Mouse (Mus musculus) lung, postnatal 0 days (tissue): ENCODE data around the gene Laptm5. TPM values are rescaled to one million over a fixed set of nuclear protein-coding genes. Genes with fewer than 3 reads are reported as not detected.

Experiments
- ATAC-seq: fragments of 200-750 bp; cut with Nextera tagmentation; 2 replicates; pipeline ENCODE4 v1.8.0; 2017; ENCODE audit warnings: moderate library complexity
- DNase-seq: peaks from one replicate; pipeline ENCODE4 v3.0.0-alpha.2; 2016; ENCODE audit warnings: low spot score
- H3K27ac ChIP-seq: fragments of 300-500 bp; sonication (generic); 2 replicates; pipeline ENCODE4 v1.5.1; 2014; ENCODE audit warnings: antibody characterized with exemption, mild to moderate bottlenecking, low read length, mixed read lengths
- H3K27me3 ChIP-seq: fragments of 300-500 bp; sonication (generic); replicated peaks from 2 replicates; pipeline ENCODE4 v1.6.1; 2014; ENCODE audit warnings: low read length, mixed read lengths; ENCODE audit not compliant: insufficient read depth
- H3K36me3 ChIP-seq: fragments of 300-500 bp; sonication (generic); 2 replicates; pipeline ENCODE4 v1.6.1; 2014; ENCODE audit warnings: low read length, mixed read lengths; ENCODE audit not compliant: insufficient read depth
- H3K4me1 ChIP-seq: fragments of 300-500 bp; sonication (generic); 2 replicates; pipeline ENCODE4 v1.6.1; 2014; ENCODE audit warnings: antibody characterized with exemption, low read depth, low read length, mixed read lengths; ENCODE audit not compliant: insufficient read depth
- H3K4me2 ChIP-seq: fragments of 300-500 bp; sonication (generic); replicated peaks from 2 replicates; pipeline ENCODE4 v1.6.1; 2014; ENCODE audit warnings: low read depth, mild to moderate bottlenecking, low read length, moderate library complexity, mixed read lengths
- H3K4me3 ChIP-seq: fragments of 300-500 bp; sonication (generic); 2 replicates; pipeline ENCODE4 v1.5.1; 2014; ENCODE audit warnings: low read depth, low read length
- H3K9ac ChIP-seq: fragments of 300-500 bp; sonication (generic); replicated peaks from 2 replicates; pipeline ENCODE4 v1.6.1; 2014; ENCODE audit warnings: low read depth, mild to moderate bottlenecking
- H3K9me3 ChIP-seq: fragments of 300-500 bp; sonication (generic); 2 replicates; pipeline ENCODE4 v1.6.1; 2016; ENCODE audit warnings: low read length, mixed read lengths
- CTCF ChIP-seq: IDR thresholded peaks from 2 replicates; pipeline ENCODE4 v1.5.1; 2016; ENCODE audit warnings: antibody characterized with exemption, mild to moderate bottlenecking
- EP300 ChIP-seq: IDR thresholded peaks from 2 replicates; pipeline ENCODE4 v1.6.1; 2016; ENCODE audit warnings: antibody characterized with exemption, mild to moderate bottlenecking, control low read depth
- WGBS: fragments of 180-500 bp; shearing (Covaris S2); extraction: QIAGEN DNeasy Blood & Tissue Kit; methylation state at CpG from one replicate; pipeline ENCODE4 v1.1.7; 2014; 5-methylcytosine and 5-hydroxymethylcytosine counted together
- polyA plus RNA-seq: library from polyadenylated mRNA; unstranded; fragments of >200 nt; fragmentation: Nextera tagmentation; extraction: Ambion mirVana; gene quantifications from 2 replicates; pipeline ENCODE4 v1.2.1, GENCODE M21; 2015

Gene Laptm5
- polyA plus RNA-seq, 1 experiment from 2014 or later: 98.8 TPM

DNA sequence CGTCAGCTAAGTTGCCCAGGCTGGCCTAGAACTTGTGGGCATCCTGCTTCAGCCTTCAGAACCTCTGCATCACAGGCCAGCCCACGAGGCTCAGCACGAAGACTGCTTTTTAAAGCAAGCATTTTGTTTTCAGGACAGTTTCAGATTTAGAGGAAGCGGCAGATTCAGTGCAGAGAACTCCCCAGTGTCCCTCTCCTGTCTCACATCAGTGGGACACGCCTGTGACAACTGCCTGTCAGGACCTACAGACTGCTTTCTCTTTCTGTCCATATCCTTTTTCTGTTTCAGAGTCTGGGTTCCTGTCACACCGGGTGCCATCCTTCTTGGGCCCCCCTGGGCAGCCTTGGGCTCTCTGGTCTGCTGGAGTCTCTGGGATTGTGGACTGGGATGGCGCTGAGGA, 3.7 kb downstream of the Laptm5 start:
- no peak for DNase-seq
- H3K36me3 ChIP-seq: no peaks in the 10 kb centered on the region
- no peaks in the 10 kb centered on the region for H3K4me1 ChIP-seq
- TF ChIP-seq CTCF: no peak
- TF ChIP-seq EP300: no peak
- 81% methylated on average over 7 of the region's 7 CpGs for WGBS
- H3K4me2 ChIP-seq: no peak overlapping the region
- no peaks in the 10 kb centered on the region for H3K9me3 ChIP-seq
- H3K27me3 ChIP-seq: no peaks in the 10 kb centered on the region
- no peak overlapping the region for H3K27ac ChIP-seq
- H3K4me3 ChIP-seq: no peak overlapping the region
- no peak overlapping the region for H3K9ac ChIP-seq
- ATAC-seq: no peak

- H3K27ac ChIP-seq: no peak overlapping the region
- no peak overlapping the region for H3K4me2 ChIP-seq
- no peaks in the 10 kb centered on the region for H3K9me3 ChIP-seq
- H3K4me3 ChIP-seq: no peak overlapping the region
- no peaks in the 10 kb centered on the region for H3K36me3 ChIP-seq
- DNase-seq: no peak
- no peak for ATAC-seq
- H3K9ac ChIP-seq: no peak overlapping the region
- H3K4me1 ChIP-seq: no peaks in the 10 kb centered on the region
- H3K27me3 ChIP-seq: no peaks in the 10 kb centered on the region
- 64% methylated on average over 4 of the region's 4 CpGs for WGBS
- TF ChIP-seq CTCF: no peak
- TF ChIP-seq EP300: no peak
These were observed 4.6 kb downstream of the Laptm5 start for GRCm38 (mm10) chr4:130917564-130917963.

DNA sequence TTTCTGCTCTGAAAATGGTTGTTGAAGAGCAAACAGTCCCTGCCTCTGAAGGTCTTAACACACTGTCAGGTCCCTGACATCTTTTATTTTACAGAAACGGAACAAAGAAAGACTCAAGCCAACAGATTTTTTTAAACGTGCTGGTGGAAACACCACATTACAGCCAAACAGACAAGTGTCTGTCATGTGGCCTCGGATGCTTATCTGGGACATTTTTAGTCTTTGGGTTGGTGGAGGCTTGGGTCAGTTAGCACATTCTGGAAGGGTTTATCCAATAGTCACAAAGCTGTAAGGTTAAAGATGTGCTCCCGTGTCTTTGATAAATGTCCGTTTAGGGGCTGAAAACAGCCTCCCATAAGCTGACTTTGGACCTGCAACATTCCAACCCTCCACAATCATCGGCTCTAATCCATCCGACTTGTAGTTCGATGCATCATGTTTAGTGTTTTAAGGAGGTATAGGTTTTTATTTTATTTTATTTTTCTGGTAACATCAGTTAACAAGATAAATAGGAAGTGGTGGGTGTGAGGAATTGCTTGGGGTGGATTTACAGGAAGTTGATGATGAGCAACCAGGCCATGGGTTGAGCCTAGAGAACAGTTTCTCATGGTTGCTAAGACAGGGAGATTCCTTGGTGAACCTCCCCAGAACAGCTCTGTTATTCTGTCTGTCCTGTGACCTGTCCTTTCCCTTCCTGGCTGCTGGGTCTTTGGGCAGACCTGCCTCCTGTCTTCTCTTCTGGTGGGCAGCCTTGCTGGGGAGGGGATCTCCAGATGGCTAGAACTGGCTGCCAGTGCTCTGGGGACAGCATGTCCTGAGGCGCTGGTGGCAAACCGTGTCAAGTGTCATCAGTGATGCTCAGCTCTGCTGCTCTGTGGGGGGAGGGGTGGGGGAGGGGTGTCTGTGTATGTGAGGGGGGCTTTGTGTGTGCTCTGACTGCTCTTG, 6.2 kb downstream of the Laptm5 start:
- no peak for TF ChIP-seq CTCF
- 0 out of 2 replicates have a peak, but pooled peaks have one; percentile 6 for TF ChIP-seq EP300
- Histone ChIP-seq H3K4me3 (no peak overlapping the region), H3K9ac (no peak overlapping the region), H3K4me2 (no peak overlapping the region), H3K9me3 (no peaks in the 10 kb centered on the region), H3K4me1 (no peaks in the 10 kb centered on the region), H3K27ac (no peak overlapping the region), H3K27me3 (no peaks in the 10 kb centered on the region), H3K36me3 (no peaks in the 10 kb centered on the region)
- DNase-seq (peak; percentile 27), ATAC-seq (peak; percentile 48)
- 66% methylated on average over 9 of the region's 10 CpGs for WGBS

DNA sequence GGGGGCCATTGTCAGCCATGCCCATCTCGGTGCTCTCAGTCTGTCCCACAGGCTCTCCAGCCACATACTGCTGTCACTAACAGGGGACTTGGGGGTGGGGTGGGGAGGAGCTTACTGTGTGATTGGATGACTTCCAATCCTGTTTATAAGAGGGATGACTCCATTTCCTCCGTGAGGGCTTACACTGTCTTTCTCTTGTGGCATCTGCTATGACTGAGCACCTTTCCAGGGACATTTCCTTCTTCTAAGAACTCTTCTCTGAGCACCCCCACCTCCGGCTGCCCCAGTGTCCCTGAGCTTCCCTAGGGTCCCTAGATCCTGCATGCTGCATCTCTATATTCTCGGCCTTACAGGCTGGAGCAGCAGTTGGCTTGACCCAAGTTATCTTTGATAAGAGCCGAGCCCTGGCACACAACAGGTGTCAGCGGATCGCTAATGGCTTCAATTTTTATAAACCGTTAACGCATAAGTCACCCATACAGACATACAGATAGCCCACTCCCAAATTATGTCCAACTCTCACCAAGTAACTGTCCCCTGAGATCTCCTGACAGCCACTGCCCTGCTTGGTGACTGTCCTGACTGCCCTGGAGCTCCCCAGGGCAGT, 6.9 kb downstream of the Laptm5 start:
- no peak overlapping the region for H3K4me2 ChIP-seq
- no peaks in the 10 kb centered on the region for H3K4me1 ChIP-seq
- 49% methylated on average over 9 of the region's 9 CpGs for WGBS
- no peak overlapping the region for H3K9ac ChIP-seq
- no peaks in the 10 kb centered on the region for H3K27me3 ChIP-seq
- H3K9me3 ChIP-seq: no peaks in the 10 kb centered on the region
- no peak overlapping the region for H3K27ac ChIP-seq
- TF ChIP-seq EP300: no peak
- no peak for TF ChIP-seq CTCF
- ATAC-seq (peak; percentile 45), DNase-seq (peak; percentile 35)
- no peaks in the 10 kb centered on the region for H3K36me3 ChIP-seq
- H3K4me3 ChIP-seq: no peak overlapping the region

- no peaks in the 10 kb centered on the region for H3K9me3 ChIP-seq
- H3K4me2 ChIP-seq: no peak overlapping the region
- H3K4me1 ChIP-seq: no peaks in the 10 kb centered on the region
- no peak for TF ChIP-seq EP300
- ATAC-seq (no peak), DNase-seq (no peak)
- no peak overlapping the region for H3K27ac ChIP-seq
- no peaks in the 10 kb centered on the region for H3K36me3 ChIP-seq
- no peaks in the 10 kb centered on the region for H3K27me3 ChIP-seq
- H3K4me3 ChIP-seq: no peak overlapping the region
- no peak overlapping the region for H3K9ac ChIP-seq
- whole genome bisulfite sequencing: 42% methylated on average over 12 of the region's 12 CpGs
These were observed 8.2 kb downstream of the Laptm5 start for GRCm38 (mm10) chr4:130920951-130921693.

GRCm38 (mm10) chr4:130921986-130922385, 9.1 kb downstream of the Laptm5 start:
- TF ChIP-seq EP300: no peak
- TF ChIP-seq CTCF: no peak
- H3K27ac ChIP-seq: no peak overlapping the region
- H3K4me3 ChIP-seq: no peak overlapping the region
- no peaks in the 10 kb centered on the region for H3K4me1 ChIP-seq
- H3K9ac ChIP-seq: no peak overlapping the region
- ATAC-seq (peak; percentile 59), DNase-seq (peak; percentile 60)
- no peaks in the 10 kb centered on the region for H3K27me3 ChIP-seq
- no peaks in the 10 kb centered on the region for H3K36me3 ChIP-seq
- no peak overlapping the region for H3K4me2 ChIP-seq
- 44% methylated on average over 10 of the region's 10 CpGs for WGBS
- H3K9me3 ChIP-seq: no peaks in the 10 kb centered on the region
